Mouse (Mus musculus) MEL (cell line): ENCODE measurements around the gene Etfa.

Experiments used
- HCFC1 ChIP-seq: IDR thresholded peaks from 2 replicates; pipeline ENCODE4 v1.6.1; 2012; ENCODE audit warnings: low read depth, mild to moderate bottlenecking, inconsistent platforms, low read length, improper control_type of control experiment, moderate library complexity
- TAL1 ChIP-seq: IDR thresholded peaks from 2 replicates; pipeline ENCODE4 v1.6.1; 2012; ENCODE audit warnings: mild to moderate bottlenecking, inconsistent platforms, low read length, moderate library complexity, mixed read lengths
- TCF12 ChIP-seq: IDR thresholded peaks from 2 replicates; pipeline ENCODE4 v1.6.1; 2014; ENCODE audit warnings: low read depth, mild to moderate bottlenecking, inconsistent platforms, low read length, improper control_type of control experiment, moderate library complexity

- TF ChIP-seq HCFC1 = no peak
- no peak for TF ChIP-seq TAL1
- no peak for TF ChIP-seq TCF12
Observed at GRCm38 (mm10) chr9:55478699-55479098, 33.3 kb downstream of the Etfa start.
